Mouse (Mus musculus) retina, adult 2 months (tissue): ENCODE measurements around the gene Serpinb3d.
"Not testable (repeated sequence)": the region's sequence is repeated elsewhere in the genome, so short reads cannot be mapped to it uniquely, and the experiment has no call there.

ENCODE experiments used
- DNase-seq: peaks from one replicate; pipeline ENCODE4 v3.0.0-alpha.2; 2012; ENCODE audit warnings: low read depth, low spot score

Serpinb3d gene

GRCm38 (mm10) chr1:107083406-107083805, at the start of gene Serpinb3d:
Gene Serpinb3d, minus strand, starts transcription at chr1:107083506.
- DNase-seq: no peak

- not testable (repeated sequence) for DNase-seq
Observed at GRCm38 (mm10) chr1:107127453-107127852, 44.1 kb upstream of the Serpinb3d start.

GRCm38 (mm10) chr1:107098417-107098816, 15.1 kb upstream of the Serpinb3d start:
- DNase-seq: no peak

GRCm38 (mm10) chr1:107052203-107052602, 31.1 kb downstream of the Serpinb3d start, which contains the start of gene Serpinb3a:
Gene Serpinb3a, minus strand, starts transcription at chr1:107052303.
- DNase-seq: no peak

GRCm38 (mm10) chr1:107034236-107034635, 49.1 kb downstream of the Serpinb3d start:
- not testable (repeated sequence) for DNase-seq
